32 mouse cellular contexts compared by ENCODE assay signal in the genomic region with DNA sequence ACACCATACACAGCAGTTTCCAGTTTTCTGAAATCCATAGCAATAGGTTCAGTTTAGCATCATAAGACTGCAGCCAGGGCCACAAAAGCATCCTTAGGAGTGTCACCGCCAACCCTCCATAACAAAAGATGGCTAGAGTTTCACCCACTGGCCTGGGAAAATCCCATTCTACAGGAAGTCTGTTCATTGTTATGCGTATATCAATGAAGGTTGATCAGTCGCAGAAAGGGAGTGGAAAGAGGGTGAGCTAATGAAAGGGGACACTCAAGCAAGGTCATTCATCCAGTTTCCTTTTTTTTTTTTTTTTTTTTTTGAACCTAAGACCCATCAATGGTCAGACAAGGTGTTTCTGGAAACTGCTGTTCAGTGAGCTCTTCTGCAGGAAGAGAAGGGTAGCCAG. TPM values are rescaled to one million over a fixed set of nuclear protein-coding genes. Genes with fewer than 3 reads are reported as not detected.
"Had no signal": no experiment of that assay in that cellular context is flagged by ENCODE, and none has a peak within 500 bp of the region (broad histone marks: within the 10 kb centered on the region; RNA-seq: fewer than 3 reads in every experiment).

No protein-coding gene starts in this region.

- H3K4me3 ChIP-seq: gastrocnemius, adult 2 months; heart, embryonic 10.5 days; heart, embryonic 12.5 days; hindbrain, embryonic 10.5 days; hindbrain, embryonic 12.5 days; kidney, embryonic 15.5 days; limb, embryonic 13.5 days; limb, embryonic 15.5 days; liver, embryonic 12.5 days had no signal

- DNase-seq: gastrocnemius, adult 2 months; gastrocnemius, postnatal 10 days; gastrocnemius, postnatal 25 days; heart, adult 18-20 months; heart, postnatal 10 days; heart, postnatal 4 days; kidney, adult 11 months; kidney, adult 2 months; kidney, adult 9 months; kidney, postnatal 14 days; kidney, postnatal 36 days; layer of hippocampus, adult 9-11 months; layer of hippocampus, postnatal 36 days; left cerebral cortex, postnatal 4 days had no signal

- H3K27ac ChIP-seq: gastrocnemius, adult 2 months; heart, embryonic 10.5 days; hindbrain, embryonic 10.5 days; hindbrain, embryonic 12.5 days; hindbrain, embryonic 14.5 days; hindbrain, postnatal 0 days; kidney, embryonic 15.5 days; kidney, postnatal 0 days; limb, embryonic 13.5 days; limb, embryonic 15.5 days; liver, embryonic 12.5 days had no signal

- H3K36me3 ChIP-seq: heart, embryonic 10.5 days; heart, embryonic 12.5 days; hindbrain, embryonic 10.5 days; hindbrain, embryonic 12.5 days; kidney, embryonic 15.5 days; limb, embryonic 13.5 days; limb, embryonic 15.5 days; liver, embryonic 12.5 days had no signal

- H3K27me3 ChIP-seq: heart, embryonic 12.5 days; hindbrain, embryonic 12.5 days; kidney, embryonic 15.5 days; limb, embryonic 13.5 days; limb, embryonic 15.5 days; liver, embryonic 12.5 days had no signal

- H3K4me2 ChIP-seq: heart, embryonic 12.5 days; hindbrain, embryonic 12.5 days; hindbrain, embryonic 14.5 days; kidney, embryonic 15.5 days; limb, embryonic 13.5 days; limb, embryonic 15.5 days; liver, embryonic 12.5 days had no signal

- H3K9ac ChIP-seq: heart, embryonic 12.5 days; hindbrain, embryonic 12.5 days; hindbrain, embryonic 14.5 days; kidney, embryonic 15.5 days; limb, embryonic 13.5 days; limb, embryonic 15.5 days; liver, embryonic 12.5 days had no signal

- H3K4me1 ChIP-seq: hindbrain, embryonic 10.5 days; hindbrain, embryonic 12.5 days; kidney, embryonic 15.5 days; limb, embryonic 13.5 days; limb, embryonic 15.5 days; liver, embryonic 12.5 days had no signal

- H3K9me3 ChIP-seq: heart, embryonic 10.5 days; hindbrain, embryonic 12.5 days; kidney, embryonic 15.5 days; limb, embryonic 15.5 days; liver, embryonic 12.5 days had no signal

- ATAC-seq: hindbrain, postnatal 0 days; intestine, embryonic 16.5 days; liver, embryonic 12.5 days had no signal

RNA-seq across cellular contexts. Expression of a gene that starts 7.6 kb away (rescaled TPM):
- polyA plus RNA-seq: heart, embryonic 10.5 days; heart, embryonic 12.5 days; heart, embryonic 14.5 days; heart, embryonic 16.5 days; hindbrain, embryonic 10.5 days; hindbrain, embryonic 12.5 days; hindbrain, embryonic 14.5 days; hindbrain, postnatal 0 days; intestine, embryonic 14.5 days; intestine, embryonic 16.5 days; kidney, embryonic 15.5 days; kidney, postnatal 0 days; large intestine, adult 2 months; limb, embryonic 11.5 days; limb, embryonic 13.5 days; limb, embryonic 15.5 days; liver, adult 2 months; liver, embryonic 12.5 days had no signal
